Mouse (Mus musculus) ES-Bruce4 (cell line): ENCODE results near the gene Usp17la.
"Not testable (repeated sequence)": the region's sequence is repeated elsewhere in the genome, so short reads cannot be mapped to it uniquely, and the experiment has no call there.

Source experiments
- CTCF ChIP-seq: IDR thresholded peaks from one replicate; pipeline ENCODE4 v1.8.1; 2011; ENCODE audit warnings: low read depth, low read length
- POLR2A ChIP-seq: IDR thresholded peaks from one replicate; pipeline ENCODE4 v1.8.1; 2011; ENCODE audit warnings: low read length; ENCODE audit not compliant: insufficient read depth

DNA sequence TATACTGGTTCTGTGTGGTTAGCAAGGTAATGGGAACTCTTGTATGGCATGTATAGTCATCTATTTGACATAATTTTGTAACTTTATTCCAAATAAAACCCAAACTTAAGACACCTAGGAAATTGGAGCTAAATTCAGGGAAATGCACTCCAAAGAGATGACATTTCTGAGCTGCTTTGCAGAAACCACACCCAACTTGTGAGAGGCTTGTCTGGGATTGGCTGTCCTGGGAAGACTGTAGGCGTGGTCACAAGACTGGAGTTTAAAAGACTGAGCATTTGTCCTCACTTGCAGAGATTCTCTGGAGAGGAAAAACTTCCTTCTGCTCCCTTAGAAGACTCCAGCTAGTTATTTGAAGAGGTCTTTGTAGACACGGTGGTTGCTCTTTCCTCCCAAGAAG, at the start of gene Usp17la:
- not testable (repeated sequence) for TF ChIP-seq POLR2A, CTCF
